Mouse (Mus musculus) cerebellum, adult 11-12 months (tissue): ENCODE measurements at regions not wholly inside any gene's neighbourhood (a gene's known extent, or its start where the extent isn't known, plus 50 kb on each side); places are given as distances from the start of the nearest gene placed in this dataset.

Experiments used
- DNase-seq: peaks from one replicate; pipeline ENCODE4 v3.0.0; 2022

DNA sequence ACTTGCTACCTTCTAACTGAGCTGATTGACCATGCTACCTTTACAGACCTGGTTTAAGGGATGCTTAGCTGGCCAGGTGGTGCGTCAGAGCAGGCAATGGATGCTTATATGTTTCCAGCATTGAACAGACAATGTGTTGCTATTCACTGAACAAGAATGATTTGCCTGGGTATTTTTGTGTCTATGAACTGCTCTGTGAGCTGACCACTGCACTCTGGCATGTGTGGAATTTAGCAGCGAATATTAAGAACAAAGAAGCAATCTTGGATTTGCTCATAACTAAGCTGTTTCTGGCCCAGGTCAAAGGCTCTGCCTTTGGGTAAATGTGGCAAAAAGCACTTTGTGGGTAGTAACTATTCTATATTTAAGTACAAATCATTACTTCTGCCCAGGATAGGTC lies 58.3 kb upstream of the Ccdc39 start:
- DNase-seq: no peak

DNA sequence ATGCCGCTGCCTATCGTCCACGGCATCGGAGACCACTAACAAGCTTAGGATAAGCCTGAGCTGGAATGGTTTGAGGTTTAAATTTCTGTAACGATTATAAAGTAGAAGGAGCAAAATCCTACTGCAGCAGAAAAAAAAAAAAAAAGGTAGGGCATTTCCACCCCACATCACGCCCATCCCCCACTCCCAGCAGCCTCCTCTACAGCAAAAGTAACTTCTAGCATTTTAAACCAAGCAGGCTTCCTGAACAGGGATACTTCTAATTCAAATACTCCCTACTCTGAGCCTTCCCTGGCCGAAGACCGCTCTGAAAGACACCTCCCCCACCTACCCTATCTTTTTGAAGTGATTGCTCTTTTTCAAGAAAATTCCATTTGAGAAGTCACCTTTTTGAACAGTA lies 59.2 kb upstream of the Ccdc39 start:
- no peak for DNase-seq

DNA sequence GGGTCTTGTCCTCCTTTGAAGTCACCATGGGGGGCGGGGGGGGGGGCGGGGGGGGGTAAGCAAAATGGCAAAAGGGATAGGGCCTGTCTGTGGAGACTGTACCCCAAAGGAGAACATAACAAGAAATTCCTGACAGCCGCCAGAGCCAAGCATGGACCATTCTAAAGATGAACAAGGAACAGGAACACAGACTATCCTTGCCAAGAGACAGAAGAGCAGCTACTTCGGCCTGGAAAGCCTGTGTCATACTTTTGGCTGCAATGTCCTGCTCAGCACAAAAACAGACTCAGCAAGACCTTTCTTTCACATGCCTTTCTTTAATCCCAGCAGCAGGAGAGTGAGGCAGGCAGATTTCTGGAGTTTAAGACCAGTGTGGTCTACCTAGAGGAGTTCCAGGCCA lies 59.7 kb upstream of the Ccdc39 start:
- DNase-seq: no peak

DNA sequence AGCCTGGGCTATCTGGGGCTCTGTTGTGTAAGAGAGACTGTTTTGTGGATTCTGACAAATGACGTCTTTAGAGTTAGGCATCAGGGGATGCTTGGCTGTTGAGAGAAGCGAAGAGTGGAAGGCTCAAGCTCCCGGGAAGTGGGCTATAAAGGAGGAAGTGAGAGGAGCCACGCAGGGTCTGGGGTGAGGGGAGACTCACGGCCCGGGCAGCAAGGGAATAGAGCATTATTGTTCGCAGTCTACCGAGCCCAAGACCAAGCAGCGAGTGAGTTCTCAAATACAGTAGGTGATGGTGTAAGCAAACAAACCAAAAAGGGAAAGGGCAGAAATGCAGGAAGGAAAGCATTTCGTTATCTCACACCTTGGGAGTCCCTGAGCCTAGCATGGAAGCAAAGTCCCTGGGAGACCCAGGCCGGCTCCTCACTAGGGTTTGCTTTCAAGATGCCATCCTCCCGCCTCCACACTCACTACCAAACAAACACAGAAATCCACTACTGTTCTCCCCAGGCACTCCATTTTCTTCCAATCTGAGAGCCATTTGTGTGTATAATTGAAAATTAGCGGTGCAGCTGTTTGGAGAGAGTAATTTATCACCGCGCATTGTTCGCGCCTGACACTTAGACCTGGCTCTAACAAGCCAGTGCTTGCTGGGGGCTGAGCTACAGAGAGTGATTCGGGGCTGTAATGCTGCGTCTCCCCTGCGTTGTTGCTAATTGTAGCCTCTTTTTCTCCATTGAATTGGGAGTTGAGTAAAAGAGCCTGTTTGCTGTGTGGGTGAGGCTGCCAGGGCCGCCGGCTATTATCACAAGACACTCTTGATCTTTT lies 61.0 kb upstream of the Ccdc39 start:
- DNase-seq: no peak

DNA sequence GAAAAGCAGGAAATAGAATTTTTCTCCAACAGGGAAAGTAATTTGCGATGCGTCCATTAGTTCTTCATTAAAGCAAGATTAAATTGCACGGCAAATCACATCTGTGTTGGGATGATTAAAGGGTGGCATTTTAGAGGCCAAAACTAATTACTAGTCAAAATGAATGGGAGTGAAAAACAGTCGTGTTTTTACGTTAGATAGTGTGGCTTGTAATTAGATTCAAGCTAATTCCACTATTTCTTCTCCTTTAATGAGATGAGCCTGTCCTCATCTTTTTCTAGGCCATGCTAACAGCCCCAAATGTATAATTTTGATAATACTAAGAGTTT lies 61.5 kb upstream of the Ccdc39 start:
- no peak for DNase-seq

DNA sequence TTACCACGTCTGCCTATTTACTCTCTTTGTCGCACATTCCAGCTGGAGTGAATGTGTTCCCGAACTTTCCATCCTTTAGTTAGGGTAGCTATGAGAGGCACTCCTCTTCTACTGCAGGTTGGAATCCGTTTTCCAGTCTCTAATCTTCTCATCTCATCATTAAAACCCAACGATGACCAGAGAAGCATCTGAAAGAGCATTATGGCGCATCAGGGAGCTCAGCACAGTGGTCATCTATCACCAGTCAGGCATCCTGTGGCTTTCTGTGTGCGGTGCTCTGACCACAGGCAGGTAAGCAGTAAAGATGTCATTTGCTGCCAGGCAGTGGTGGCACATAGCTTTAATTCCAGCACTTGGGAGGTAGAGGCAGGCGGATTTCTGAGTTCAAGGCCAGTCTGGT lies 63.0 kb upstream of the Ccdc39 start:
- DNase-seq: no peak

DNA sequence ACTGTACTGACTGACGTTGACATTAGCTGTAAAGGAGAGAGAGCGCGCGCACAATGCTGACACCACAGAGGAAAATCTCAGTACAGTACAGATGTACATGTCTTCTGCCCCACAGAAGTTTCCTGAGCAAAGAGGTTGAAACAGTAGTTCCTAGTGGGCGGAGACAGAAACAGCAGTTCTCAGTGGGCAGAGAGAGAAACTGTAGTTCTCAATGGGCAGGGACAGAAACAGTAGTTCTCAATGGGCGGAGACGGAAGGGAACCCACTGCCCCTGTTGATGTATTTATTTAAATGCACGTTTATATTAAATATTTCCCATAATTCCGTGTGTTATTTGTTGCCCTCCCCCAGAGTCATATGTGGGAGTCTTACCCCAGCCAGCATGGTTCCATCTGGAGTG lies 67.4 kb upstream of the Ccdc39 start:
- DNase-seq: no peak

DNA sequence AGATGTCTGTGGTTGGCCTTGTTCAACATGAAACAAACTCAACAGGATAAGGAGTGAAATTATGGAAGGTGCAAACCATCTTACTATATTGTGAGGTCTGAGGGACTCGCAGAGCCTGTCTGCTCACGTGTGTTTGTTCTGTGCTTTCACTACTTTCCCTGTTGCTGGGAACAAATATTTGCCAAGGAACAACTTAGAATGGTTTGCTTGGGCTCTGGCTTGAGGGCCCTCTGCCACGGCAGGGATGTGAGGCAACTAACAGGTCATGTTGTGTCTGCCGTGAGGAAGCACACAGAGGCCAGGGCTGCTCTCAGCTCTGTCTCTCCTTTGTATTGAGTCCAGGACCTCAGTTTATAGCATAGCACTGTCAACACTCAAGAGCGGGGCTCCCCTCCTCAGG lies 69.4 kb upstream of the Ccdc39 start:
- DNase-seq: no peak

DNA sequence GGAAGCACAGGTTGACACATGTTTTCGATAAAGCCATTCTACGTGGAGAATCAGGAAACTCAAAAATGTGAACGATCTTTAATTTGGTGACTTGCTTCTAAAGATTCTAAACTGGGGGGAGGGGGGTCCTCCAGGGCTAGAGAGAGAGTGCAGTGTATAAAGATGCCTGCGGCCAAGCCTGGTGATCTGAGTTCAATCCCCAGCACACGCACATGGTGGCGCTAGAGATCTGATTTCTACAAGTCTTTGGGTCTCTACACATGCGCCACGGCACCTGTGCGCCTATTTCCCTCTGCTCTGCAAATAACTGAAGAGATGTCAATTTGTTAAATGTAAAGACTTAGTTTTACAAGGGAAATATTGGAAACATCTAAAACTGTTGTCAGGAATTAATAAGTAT lies 70.3 kb upstream of the Ccdc39 start:
- no peak for DNase-seq

DNA sequence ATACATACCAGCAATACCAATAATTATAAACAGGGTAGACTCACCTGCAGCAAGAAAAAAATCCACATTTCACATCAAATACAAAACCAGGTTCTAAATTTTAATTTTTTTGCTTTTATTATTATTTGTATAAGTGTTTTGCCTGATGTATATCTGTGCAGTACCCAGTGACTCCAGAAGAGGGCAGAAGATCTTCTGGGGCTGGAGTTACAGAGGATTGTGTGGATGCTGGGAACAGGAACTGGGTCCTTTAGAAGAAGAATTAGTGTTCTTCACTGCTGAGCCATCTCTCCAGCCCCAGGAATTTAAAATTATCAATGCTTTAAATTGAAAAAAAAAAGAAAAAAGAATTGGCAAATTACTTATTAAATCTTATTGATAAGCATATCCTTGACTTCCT lies 71.7 kb upstream of the Ccdc39 start:
- no peak for DNase-seq

DNA sequence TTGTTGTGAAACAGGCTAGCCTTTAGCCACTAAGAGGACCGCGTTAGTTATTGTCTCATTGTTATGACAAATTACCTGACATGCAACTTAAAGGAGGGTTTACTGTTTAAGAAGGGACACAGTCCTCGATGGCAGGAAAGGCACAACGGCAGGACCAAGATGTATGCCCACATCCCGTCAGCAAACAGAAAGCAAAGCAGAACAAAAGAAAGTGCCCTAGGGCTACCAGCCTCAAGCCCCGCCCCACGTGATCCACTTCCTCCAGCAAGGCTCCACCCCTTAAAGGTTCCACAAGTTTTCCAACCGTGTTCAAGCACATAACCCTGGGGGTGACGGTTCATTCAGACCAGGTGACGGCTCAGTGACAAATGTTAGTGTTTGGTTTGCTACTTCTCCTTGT lies 72.2 kb upstream of the Ccdc39 start:
- DNase-seq: no peak

DNA sequence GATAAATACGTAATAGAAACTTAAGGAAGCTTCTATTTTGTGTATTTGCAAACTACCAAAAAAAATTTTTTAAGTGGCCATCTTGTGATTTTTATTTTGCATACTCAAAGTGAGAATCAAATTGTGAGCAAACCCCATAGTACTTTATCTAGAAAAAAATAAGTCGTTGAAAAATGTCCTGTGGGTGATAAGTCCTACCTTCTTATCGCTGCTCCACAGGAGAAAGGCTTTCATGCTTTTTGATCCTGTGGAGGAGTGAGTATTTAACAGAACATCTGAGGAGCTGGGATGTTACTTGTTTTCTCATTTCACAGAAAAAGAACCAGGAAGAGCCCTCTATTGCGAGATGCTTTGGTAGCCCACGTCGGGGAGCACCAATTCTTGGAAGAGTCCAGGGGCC lies 72.7 kb upstream of the Ccdc39 start:
- DNase-seq: no peak

DNA sequence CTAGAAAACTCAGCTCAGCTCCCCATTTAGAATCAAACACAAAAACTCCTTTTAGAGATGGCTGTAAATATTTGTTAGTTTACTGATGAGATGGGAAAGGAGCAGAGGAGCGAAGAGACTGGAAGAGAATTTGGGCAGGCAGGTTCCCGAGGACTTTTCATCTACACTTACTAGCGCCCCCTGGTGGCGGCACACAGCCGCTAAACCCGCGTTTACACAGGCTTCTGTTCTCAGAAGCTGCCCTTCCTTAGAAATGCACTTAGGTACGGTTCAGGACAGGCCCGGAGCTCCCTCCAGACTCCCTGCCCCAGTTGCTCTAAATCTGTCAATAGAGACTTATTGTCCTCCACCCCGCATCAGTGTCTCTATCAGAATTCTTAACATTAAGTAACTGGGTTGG lies 74.7 kb upstream of the Ccdc39 start:
- DNase-seq: peak; percentile 34

DNA sequence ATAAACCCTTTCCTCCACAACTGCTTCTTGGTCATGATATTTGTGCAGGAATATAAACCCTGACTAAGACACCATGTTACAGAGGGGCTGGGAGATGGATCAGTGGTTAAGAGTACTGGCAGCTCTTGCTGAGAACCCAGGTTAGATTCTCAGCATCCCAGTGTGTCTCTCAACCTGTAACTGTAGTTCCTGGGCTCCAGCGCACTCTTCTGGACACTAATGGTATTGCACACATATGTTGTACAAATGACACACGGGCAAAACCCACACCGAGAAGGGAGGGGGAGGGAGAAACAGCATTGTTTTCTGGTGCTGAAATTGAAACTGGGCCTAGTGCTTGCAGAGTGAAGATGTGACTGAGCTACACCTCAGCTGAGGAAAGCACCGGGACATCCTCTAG lies 81.0 kb upstream of the Ccdc39 start:
- DNase-seq: no peak

DNA sequence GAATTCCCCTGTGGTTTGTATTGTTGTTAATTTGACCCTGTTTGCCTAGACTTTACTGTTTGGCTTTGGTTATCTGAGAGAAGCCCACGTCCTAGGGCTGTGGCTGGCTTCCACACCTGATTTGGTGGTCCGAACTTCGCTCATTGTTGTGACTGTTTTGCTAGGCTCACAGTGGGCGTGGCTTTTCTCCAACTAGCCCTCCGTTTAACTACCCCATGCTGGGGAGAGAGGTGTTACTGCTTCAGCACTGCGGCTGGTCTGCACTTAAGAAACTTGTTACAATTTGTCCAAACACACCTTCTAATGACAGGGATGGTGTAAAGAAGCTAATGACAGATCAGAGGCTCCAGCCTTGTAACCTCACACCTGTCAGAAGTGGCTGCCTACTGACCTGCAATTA lies 64.7 kb upstream of the Fxr1 start:
- no peak for DNase-seq

DNA sequence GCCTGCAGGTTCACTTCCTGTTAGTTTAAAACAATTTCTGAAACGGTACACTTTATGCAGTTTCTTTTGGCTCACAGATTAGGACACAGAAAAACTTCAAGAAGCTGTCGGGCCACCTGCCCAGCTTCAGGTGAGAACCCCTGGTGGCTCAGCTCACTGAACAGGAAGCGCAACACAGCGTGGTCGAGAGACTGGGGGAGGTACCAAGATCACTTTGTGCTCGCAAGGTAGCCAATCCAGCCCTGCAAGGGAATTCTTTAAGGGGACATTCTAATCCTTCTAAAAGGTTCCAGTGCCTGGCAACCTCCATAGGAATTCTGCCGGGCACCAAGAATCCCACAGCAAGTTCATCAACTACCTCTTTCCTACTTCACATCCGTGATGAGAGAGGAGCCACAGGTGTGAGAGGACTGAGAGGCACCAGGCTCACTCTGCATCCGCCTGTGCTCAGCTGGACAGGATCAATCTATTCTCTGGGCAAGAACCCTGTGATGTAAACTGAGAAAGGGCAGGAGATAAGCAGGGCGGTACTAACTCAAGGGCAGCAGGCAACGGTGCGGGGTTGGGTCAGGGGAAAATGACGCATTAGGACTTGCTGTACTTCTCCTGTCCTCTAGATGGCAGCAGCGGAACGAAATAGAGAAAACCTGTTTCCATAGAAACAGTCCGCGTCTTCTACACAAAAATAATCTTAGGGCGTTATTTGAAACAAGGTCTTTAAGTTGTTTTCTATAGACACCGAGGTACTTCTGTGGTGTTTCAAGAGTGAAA lies 63.7 kb upstream of the Fxr1 start:
- peak; percentile 24 for DNase-seq

DNA sequence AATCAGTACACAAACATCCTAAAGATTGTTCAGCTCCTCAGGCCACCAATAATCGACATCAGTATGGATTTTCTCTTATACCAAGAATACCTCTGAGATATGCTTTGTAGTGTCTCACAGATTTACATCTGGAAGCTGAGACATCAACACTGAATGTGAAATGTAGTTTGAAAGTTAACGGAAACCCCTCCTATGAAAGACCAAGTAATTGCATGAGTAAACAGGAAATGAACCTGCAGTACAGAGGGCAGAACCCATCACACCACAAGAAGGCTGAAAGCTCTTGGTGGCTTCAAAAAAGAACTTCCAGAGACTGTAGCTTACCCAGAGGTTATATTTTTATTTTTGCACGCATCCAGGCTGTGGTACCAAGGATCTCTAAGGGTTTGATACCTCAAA lies 63.1 kb upstream of the Fxr1 start:
- DNase-seq: no peak

DNA sequence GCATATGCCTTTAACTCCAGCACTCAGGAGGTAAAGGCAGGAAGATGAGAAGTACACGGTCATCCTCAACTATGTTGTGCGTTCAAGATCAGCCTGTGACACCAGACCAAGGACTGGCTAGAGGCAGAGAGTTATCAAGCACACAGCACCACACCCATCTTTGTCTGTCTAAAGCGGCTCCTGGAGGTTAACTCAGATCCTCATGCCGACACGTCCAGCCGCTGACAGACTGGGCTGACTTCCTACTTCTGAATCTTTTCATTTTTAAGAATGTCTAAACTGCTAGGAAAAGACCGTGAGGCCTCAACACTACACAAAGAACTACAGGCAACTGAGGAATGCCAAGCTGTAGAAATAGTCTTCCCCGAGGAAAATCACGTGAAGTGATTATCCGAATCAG lies 62.1 kb upstream of the Fxr1 start:
- no peak for DNase-seq

DNA sequence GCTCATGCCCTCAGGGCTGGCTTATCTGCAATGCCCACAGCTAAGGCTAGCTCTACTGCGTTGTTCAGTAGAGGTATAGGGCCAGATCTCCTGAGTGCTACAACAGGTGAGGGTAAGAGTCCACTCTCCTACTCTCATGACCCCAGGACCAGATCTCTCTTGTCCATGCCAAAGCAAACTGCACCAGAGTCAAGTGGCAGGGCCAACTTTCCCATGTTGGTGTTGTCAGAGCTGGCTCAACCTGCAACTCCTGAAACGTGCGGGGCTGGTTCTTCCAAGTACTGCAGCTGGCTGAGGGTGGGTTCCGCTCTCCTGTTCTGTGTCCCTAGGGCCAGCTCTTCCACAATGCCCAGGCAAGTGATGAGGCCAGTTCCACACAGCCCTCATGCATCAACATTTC lies 61.5 kb upstream of the Fxr1 start:
- DNase-seq: no peak

DNA sequence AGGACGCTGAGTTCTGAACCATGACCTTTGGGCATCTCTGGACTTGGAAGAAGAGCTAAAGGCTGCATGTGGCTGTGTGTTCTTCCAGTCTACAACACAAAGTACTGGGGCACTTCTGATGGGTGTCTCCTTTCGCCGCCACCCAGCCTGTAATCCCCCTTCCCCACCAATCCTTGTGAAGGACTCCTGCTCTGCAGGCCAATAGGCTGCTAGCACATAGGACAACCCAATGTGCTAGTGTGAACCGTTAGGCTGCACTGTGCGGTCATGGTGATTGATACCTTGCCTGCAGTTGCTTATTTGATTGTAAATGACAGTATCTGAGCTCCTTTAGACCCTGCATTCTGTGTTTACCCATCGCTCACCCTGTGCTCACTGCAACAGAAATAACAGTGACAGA lies 59.5 kb upstream of the Fxr1 start:
- no peak for DNase-seq

DNA sequence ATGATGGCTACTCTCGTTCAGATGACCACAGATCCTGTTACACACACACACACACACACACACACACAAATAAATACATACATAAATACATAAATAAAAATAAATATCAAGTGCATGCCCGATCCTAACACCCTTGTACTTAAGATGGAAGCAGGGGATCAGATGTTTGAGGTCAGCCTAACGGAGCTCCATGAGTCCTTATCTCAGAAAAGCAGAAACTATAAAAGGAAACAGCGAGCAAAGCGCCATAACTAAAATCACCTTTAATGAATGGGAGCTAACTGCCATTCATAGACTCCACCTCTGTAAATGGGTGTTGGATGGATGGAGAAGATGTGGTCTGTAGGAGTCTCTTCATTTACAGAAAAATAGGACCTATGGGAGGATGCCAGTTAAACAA lies 56.8 kb upstream of the Fxr1 start:
- DNase-seq: no peak

DNA sequence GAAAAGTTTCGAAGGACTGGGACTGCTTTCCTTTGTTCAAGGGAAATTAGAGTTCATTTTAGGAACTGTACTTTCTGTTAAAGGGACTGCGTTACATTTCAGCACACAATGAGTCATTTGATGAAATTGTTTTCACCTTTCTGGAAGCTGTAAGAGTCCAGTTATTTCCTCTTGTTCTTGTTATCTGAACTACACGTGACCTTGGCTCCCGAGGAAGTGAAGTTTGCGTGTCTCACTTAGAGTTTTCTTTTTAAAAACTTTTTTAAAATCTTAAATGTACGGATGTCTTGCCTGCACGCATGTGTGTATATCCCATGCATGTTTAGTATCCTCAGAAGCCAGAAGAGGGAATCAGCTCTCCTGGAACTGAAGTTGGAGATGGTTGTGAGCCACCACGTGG lies 52.6 kb upstream of the Fxr1 start:
- no peak for DNase-seq
